Comparison of ENCODE assay signal across 1 mouse cellular context in the genomic region with DNA sequence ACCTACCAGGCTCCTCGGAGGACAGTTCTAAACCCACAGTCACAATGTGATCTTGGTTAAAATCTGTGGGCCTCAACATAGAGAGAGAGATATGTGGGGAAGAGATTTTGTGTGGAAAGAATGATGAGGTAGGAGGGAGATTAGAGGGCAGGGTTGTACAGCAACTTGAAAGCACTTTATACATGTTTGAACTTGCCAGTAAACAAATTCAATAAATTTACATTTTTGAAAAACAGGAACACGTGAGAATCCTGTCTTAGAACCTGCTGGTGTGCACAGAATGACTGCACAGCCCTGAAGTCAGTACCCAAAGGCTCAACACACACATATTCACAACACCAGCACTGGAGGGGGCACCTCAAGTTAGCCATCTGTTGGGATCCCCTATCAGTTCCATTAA.
TF ChIP-seq lines count a peak whose summit lies in the region.

No protein-coding gene starts in this region.

TF ChIP-seq in CH12.LX, 34 proteins besides CTCF, POLR2A, EP300 and RAD21 (continued from another document):
- TF ChIP-seq E2F4 (IDR thresholded peaks at IDR 0.05; ENCODE audit: insufficient replicate concordance, low read depth, low read length) (no peak), ZMIZ1 (IDR thresholded peaks at IDR 0.05; ENCODE audit: low read depth, low read length) (no peak), ELF1 (IDR thresholded peaks at IDR 0.05; ENCODE audit: low read depth, low read length) (no peak), USF1 (IDR thresholded peaks at IDR 0.05; ENCODE audit: low read depth, low read length) (no peak), TCF12 (IDR thresholded peaks at IDR 0.05; ENCODE audit: low read depth, low read length) (peak; percentile 33; the same call in 1 of the 2 replicates), PAX5 (IDR thresholded peaks at IDR 0.05; ENCODE audit: low read length) (no peak), ZC3H11A (IDR thresholded peaks at IDR 0.05; ENCODE audit: low read depth, low read length) (no peak), ZNF384 (IDR thresholded peaks at IDR 0.05; ENCODE audit: low read depth, low read length) (no peak), ETS1 (conservative IDR thresholded peaks at IDR 0.05; ENCODE audit: low read depth, low read length) (peak; percentile 77), BHLHE40 (IDR thresholded peaks at IDR 0.05; ENCODE audit: low read depth, low read length) (peak; percentile 97), ZKSCAN1 (IDR thresholded peaks at IDR 0.05; ENCODE audit: borderline replicate concordance, low read depth, low read length) (no peak), CHD2 (IDR thresholded peaks at IDR 0.05; ENCODE audit: low read length) (no peak), MAFK (IDR thresholded peaks at IDR 0.05; ENCODE audit: insufficient replicate concordance, low read length) (no peak), RCOR1 (conservative IDR thresholded peaks at IDR 0.05; ENCODE audit: low read depth, low read length) (no peak; the same call in 1 of the 2 replicates), MAZ (IDR thresholded peaks at IDR 0.05; ENCODE audit: low read depth, low read length) (no peak), SMC3 (IDR thresholded peaks at IDR 0.05; ENCODE audit: low read depth, low read length) (no peak), MEF2A (IDR thresholded peaks at IDR 0.05; ENCODE audit: borderline replicate concordance, low read depth, low read length) (peak; percentile 65; the same call in 1 of the 2 replicates), IRF4 (IDR thresholded peaks at IDR 0.05; ENCODE audit: low read depth, low read length) (peak; percentile 67), MAX (IDR thresholded peaks at IDR 0.05; ENCODE audit: low read length) (peak; percentile 52; the same call in 1 of the 2 replicates), KAT2A (IDR thresholded peaks at IDR 0.05; ENCODE audit: insufficient replicate concordance, low read length) (no peak), UBTF (IDR thresholded peaks at IDR 0.05; ENCODE audit: low read depth, low read length) (no peak), POLR2AphosphoS2 (IDR thresholded peaks at IDR 0.05; ENCODE audit: low read depth, low read length) (no peak)
